10 mouse cellular contexts compared by ENCODE assay signal in the genomic region with DNA sequence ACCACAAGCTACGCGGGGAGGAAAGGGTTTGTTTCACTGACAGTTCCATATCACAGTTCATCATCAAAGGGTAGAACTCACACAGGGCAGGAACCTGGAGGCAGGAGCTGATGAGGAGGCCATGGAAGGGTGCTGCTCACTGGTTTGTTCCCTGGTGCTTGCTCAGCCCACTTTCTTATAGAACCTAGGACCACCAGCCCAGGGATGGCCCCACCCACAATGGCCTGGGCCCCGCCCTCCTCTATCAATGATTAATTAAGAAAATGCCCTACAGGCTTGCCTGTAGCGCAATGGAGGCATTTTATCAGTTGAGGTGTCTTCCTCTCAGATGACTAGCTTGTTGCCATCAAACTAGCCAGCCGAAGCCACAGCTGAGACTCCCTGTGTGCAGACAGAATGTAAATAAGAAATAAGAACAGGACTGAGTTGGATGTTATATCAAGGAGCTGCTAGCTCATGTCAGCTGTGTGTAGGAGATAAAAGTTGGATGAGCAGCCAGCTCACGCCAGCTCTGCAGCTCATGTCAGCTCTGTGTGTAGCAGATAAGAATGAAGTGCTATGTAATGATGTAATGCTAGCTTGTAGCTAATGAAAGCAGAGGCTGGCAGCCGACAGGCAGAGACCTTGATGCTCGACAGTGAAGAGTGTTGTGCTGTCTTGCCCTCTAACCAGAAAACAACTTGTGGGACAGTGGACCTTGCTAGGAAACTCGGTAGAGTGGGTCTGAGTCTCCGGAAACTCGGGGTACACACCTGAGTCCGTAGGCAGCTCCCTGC.
DNase-seq lines count a peak whose midpoint lies in the region; ATAC-seq lines count a peak whose summit lies in the region.
"Had no signal": no experiment of that assay in that cellular context is flagged by ENCODE, and none has a peak within 500 bp of the region (broad histone marks: within the 10 kb centered on the region; RNA-seq: fewer than 3 reads in every experiment).

No protein-coding gene starts in this region.

- WGBS in intestine, embryonic 15.5 days: 68% methylated on average over 12 of the region's 12 CpGs

- no peaks in the 10 kb centered on the region for H3K9me3 ChIP-seq in intestine, embryonic 15.5 days

- no peaks in the 10 kb centered on the region for H3K36me3 ChIP-seq in intestine, embryonic 15.5 days

- DNase-seq in heart, adult 18-20 months: peak; percentile 7 to 33
- DNase-seq in heart, postnatal 25 days (ENCODE audit: low spot score): no peak
- DNase-seq in c-Kit-positive CD71-positive TER-119-positive erythroid progenitor cells, embryonic 14.5 days (ENCODE audit: low spot score): peak; percentile 86
- peak; percentile 23 for DNase-seq in skeletal muscle tissue, adult 2 months (ENCODE audit: low read depth, low spot score)
- DNase-seq in gastrocnemius, adult 8-10 months (ENCODE audit: low spot score in 2 of 2): no peak
- no peak for DNase-seq in ovary, adult 18-20 months (ENCODE audit: low spot score)
- DNase-seq in kidney, postnatal 25 days: no peak
- DNase-seq: cerebellum, adult 8-10 months had no signal

- H3K4me2 ChIP-seq in intestine, embryonic 15.5 days (replicated peaks): no peak overlapping the region

- no peak overlapping the region for H3K4me3 ChIP-seq in intestine, embryonic 15.5 days (replicated peaks)

- H3K9ac ChIP-seq in intestine, embryonic 15.5 days: no peak overlapping the region

- H3K27me3 ChIP-seq in intestine, embryonic 15.5 days (replicated peaks): no peaks in the 10 kb centered on the region
- H3K27me3 ChIP-seq: CH12.LX had no signal

- H3K4me1 ChIP-seq in intestine, embryonic 15.5 days (replicated peaks): 0 out of 2 replicates have a peak, but pooled peaks cover 7% of the 10 kb centered on the region

- peak; percentile 82 for ATAC-seq in intestine, embryonic 15.5 days

- intact Hi-C loops in heart, postnatal 25 days (cut with DNase I): no loop called here

- H3K27ac ChIP-seq in intestine, embryonic 15.5 days: no peak overlapping the region

Comparison
In these comparisons a context has a peak if more than half of its experiments do, and no peak if none do; other contexts are left out.
1. DNase-seq: peak in heart, adult 18-20 months (2 of 2), c-Kit-positive CD71-positive TER-119-positive erythroid progenitor cells, embryonic 14.5 days (single experiment) and skeletal muscle tissue, adult 2 months (single experiment); none in heart, postnatal 25 days (single experiment), gastrocnemius, adult 8-10 months (0 of 2), ovary, adult 18-20 months (single experiment) and kidney, postnatal 25 days (0 of 2).